ENCODE assay signal across 1 mouse cellular context in the genomic region with DNA sequence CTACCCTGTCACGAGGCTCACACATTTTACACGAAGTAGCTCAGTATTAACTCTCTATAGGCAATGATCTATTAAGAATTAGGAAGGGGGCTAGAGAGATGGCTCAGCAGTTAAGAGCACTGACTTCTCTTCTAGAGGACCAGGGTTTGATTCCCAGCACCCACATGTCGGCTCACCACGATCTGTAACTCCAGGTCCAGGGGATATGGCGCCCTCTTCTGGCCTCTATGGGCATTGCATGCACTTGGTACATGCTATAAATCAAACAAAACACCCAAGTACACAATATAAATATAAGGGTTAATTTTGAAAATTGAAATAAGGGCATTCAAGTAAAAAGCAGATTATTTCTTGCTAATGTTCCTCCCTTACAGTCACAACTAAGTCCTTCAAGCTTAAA.
TF ChIP-seq lines count a peak whose summit lies in the region.

No protein-coding gene starts in this region.

TF ChIP-seq in MEL, 35 proteins besides CTCF, POLR2A, EP300 and RAD21 (continued from another document):
- TF ChIP-seq ZKSCAN1 (IDR thresholded peaks at IDR 0.05; ENCODE audit: low read depth, low read length) = no peak
